Mouse (Mus musculus): ENCODE measurements at regions not wholly inside any gene's neighbourhood (a gene's known extent, or its start where the extent isn't known, plus 50 kb on each side); places are given as distances from the start of the nearest gene placed in this dataset.

GRCm38 (mm10) chr11:90981626-90982025, 293.5 kb upstream of the Tom1l1 start:
- no peak for DNase-seq (ENCODE audit: low read depth, low spot score)

DNA sequence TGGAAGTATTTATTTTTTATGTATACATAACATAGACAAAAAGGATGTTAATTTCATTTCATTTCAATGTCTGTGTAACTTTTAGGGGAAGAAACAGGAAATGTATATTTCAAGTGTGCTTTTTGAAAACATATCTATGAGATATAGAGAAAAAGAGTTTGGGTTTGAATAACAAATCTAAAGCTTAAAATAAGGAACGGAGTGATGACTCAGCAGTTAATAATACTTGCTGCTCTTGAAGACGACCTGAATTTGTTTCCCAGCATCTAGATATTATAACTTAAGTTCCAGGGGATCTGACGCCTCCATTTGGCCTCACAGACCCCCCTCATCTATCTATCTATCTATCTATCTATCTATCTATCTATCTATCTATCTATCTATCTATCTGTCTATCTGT, 290.1 kb upstream of the Tom1l1 start:
- no peak for DNase-seq (ENCODE audit: low read depth, low spot score)

DNA sequence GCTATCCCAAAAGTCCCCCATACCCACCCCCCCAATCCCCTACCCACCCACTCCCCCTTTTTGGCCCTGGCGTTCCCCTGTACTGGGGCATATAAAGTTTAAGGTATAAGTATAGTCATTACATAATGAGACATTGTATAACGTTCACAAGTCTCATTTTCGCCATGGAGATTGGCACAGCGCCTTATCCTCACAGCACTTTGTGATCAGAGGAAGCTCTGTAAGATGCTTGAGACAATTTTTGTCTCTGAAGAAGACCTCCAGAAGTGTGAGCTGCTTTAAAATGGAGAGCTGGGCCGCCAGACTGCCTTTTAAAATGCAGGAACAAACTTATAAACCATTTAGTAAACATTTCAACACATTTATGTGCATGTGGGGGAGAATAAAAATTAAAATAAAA, 252.9 kb upstream of the Tom1l1 start:
- DNase-seq (ENCODE audit: low read depth, low spot score), result no peak

DNA sequence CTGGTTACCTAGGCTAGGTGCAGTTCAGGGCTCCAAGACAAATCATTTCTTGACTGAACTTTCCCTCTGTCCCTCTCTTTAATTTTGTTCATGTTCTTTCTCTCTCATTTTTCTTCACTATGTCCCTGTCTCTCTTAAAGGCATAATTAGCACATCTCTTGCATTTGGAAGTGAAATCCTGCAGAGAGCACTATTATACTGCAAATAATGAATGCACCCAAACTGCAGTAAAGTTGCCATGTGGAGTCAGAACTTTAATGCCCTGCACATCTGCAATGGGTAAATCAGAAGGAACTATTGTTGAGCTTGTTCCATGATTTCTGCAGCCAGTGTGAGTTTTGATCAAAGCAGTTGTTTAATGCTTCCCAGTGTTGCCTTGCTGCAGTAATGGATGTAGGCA, 237.6 kb upstream of the Tom1l1 start:
- DNase-seq (ENCODE audit: low read depth, low spot score), result no peak

GRCm38 (mm10) chr11:90917782-90918181, 229.6 kb upstream of the Tom1l1 start:
- DNase-seq (ENCODE audit: low read depth, low spot score), result no peak

DNA sequence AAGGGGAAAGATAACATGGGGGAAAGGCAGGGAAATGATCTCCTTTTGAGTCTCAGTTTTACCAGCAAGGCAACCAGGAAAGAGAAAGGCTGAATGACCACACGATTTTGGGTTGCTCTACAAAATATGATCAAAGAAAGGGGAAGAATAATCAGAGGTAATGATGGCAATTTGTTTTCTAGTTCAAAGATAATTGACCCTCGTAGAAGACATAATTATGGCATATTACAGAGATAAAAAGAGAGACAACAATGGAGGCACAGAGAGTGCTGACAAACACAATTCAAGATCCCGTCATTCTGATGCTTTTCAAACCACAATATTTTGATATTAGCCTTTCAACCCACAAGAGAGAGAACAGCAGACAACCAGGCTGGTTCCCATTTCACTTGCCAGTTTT, 206.1 kb upstream of the Tom1l1 start:
- no peak for DNase-seq (ENCODE audit: low read depth, low spot score)

DNA sequence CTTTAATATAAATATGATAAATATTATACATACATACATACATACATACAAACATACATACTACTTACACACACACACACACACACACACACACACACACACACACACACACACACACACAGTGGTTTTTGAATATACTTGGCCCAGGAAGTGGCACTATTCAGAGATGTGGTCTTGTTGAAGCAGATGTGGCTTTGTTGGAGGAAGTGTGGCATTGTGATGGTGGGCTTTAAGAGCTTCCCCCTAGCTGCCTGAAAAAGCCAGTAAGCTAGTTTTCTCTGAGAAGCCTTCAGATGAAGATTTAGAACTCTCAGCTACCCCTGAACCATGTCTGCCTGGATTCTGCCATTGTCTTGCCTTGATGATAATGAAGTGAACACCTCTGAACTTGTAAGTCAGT, 185.0 kb upstream of the Tom1l1 start:
- no peak for DNase-seq (ENCODE audit: low read depth, low spot score)

DNA sequence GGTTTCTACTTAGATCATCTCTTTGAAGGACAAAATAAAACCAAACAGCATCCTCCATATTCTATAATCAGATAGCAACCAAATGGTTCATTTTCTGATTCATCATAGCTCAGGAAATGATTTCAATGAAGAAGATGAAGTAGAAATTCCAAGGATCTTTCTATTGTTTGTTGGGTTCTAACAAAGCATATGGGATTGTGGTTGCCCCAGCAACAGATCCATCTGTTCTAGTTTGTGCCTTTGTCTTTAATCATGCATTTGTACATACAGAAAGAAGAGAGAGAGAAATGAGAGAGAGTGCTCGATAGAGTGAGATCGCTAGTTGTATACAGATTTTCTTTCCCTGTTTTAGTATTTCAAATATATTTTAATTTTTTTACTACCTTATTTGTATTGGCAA, 183.5 kb upstream of the Tom1l1 start:
- DNase-seq (ENCODE audit: low read depth, low spot score), result no peak

GRCm38 (mm10) chr11:90863981-90864760, 176.0 kb upstream of the Tom1l1 start:
- no peak for DNase-seq (ENCODE audit: low read depth, low spot score)

DNA sequence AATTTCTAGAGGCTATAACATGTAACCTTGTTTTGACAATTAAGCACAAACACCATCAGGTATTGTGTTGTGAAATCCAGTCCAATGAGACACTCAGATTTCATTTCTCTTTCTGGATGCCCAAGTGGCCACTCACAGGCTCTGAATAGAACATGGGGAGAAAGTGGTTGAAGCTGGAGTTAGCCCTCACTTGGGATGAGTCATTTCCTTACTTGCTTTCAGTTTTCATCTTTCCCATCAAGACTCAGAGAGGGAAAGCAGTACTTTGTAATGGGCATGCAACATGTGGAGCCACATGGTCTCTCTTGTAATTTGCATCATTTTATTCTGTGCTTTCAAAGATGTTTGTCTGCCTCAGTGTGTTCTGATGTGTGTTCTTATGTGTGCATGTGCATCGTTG, 167.6 kb upstream of the Tom1l1 start:
- DNase-seq (ENCODE audit: low read depth, low spot score), result no peak

- DNase-seq (ENCODE audit: low read depth, low spot score), result no peak
Observed at GRCm38 (mm10) chr11:90855324-90855723, 167.2 kb upstream of the Tom1l1 start.

DNA sequence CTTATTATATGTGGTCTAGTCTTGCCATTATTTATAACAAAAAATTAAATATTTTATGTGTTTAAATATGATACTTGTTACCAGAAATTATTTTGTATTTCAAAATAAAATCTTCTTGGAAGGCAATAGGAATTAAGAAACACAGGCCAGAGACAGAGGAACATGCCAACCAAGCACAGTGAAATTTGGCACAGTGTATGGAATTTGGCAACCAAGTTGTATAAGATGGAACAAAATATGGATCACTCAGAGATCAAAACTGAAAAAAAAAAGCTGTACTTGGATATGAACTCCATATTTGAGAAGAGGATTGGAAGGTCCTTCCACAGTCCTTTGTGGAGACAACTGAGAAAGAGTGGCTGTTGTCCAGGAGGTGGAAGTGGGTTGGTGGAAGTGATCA, 163.1 kb upstream of the Tom1l1 start:
- DNase-seq (ENCODE audit: low read depth, low spot score), result no peak

- no peak for DNase-seq (ENCODE audit: low read depth, low spot score)
Observed at GRCm38 (mm10) chr11:90844925-90845319, 156.8 kb upstream of the Tom1l1 start.

DNA sequence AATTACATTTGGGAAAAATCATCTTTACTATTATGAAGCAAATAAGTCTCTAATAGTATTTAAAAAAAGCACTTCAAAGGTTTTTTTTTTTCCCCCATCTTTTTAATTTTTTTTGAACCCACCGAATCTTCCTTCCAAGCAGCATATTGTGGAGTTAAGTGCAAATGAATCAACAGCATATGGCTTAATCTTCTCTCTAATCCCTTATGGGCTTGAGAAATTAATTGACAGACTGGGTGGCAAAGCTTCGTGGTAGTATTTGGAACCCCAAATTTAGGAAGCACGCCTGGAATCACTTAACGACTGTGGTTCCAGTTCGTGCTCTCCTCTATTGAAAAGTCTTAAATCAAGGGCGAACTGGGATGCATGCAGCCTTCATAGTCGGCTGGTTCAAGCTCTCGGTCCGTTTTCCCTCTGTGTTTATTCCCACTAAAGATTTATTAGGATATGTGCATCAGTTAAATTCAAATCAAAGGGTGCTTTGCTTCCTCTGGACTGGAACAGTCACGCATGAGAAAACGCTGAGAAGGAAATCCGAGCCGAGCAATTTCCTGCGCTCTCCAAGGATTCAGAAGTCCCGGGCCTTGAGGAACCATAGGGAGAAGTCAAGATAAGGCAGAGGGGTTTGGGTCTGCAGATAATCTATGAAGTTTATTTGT, 156.2 kb upstream of the Tom1l1 start:
- no peak for DNase-seq (ENCODE audit: low read depth, low spot score)

DNA sequence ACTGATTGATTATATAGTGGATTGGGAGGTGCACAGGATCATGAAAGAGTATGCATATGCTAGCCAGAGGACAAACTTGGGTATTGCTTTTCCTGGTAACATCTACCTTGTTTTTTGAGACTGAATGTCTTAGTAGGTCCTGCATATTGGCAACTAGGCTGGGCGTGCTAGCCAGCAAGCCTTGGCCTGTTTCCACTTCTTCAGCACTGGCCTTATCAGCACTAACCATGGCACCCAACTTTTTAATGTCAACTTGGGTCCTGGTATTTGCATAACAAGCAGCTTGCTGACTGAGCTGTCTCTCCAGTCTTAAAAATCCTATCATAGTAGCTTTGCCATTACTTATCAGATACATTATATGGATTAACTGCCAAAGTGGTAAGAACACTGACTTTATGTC, 150.0 kb upstream of the Tom1l1 start:
- no peak for DNase-seq (ENCODE audit: low read depth, low spot score)

GRCm38 (mm10) chr11:90824761-90825160, 136.6 kb upstream of the Tom1l1 start:
- DNase-seq (ENCODE audit: low read depth, low spot score), result no peak

- no peak for DNase-seq (ENCODE audit: low read depth, low spot score)
Observed at GRCm38 (mm10) chr11:90816727-90817126, 128.6 kb upstream of the Tom1l1 start.

DNA sequence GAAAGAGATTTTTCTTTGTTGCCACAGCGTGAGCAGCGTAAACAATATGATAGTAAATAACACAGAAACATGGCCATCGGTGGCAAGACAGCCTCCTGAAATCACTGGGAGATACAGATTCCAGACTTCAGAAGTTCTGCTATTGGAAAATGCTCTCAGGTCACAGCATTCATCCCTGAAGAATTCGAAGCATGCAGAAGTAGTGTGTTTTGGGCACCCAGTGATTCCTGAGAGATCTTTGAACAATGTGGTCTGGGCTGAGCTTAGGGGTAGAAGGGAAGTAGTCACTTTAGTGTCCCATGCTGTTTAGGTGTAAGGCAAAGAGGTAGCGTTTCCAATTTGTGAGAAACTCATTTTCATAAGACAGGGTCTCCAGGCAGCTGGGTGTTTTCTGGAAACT, 126.3 kb upstream of the Tom1l1 start:
- no peak for DNase-seq (ENCODE audit: low read depth, low spot score)

DNA sequence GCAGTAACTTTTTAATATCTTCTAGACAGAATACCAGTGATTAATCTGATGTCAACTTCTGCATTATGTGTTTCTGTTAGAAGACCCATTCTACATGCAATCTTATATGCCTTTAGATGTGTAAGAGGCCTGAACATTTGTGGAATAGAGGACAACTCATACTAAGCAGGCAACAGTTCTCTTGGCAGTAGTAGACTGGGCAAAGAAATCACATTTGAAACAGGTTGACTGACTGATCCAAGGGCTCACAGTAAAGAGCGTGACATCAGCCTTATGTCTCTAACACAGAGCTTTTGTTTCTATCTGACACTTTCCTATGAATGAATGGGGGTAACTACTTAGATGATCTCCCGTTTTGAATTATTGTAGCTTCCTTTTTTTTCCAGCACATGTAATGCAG, 124.8 kb upstream of the Tom1l1 start:
- DNase-seq (ENCODE audit: low read depth, low spot score), result no peak

- no peak for DNase-seq (ENCODE audit: low read depth, low spot score)
Observed at GRCm38 (mm10) chr11:90812530-90812929, 124.4 kb upstream of the Tom1l1 start.

GRCm38 (mm10) chr11:90808443-90808842, 120.3 kb upstream of the Tom1l1 start:
- no peak for DNase-seq (ENCODE audit: low read depth, low spot score)

- DNase-seq (ENCODE audit: low read depth, low spot score), result no peak
Observed at GRCm38 (mm10) chr11:90807343-90807742, 119.2 kb upstream of the Tom1l1 start.

GRCm38 (mm10) chr11:90802569-90803363, 114.6 kb upstream of the Tom1l1 start:
- DNase-seq (ENCODE audit: low read depth, low spot score), result no peak

All from WW6 (cell line).